Mouse (Mus musculus) heart, embryonic 12.5 days (tissue): ENCODE data around the gene Gm12794. TPM values are rescaled to one million over a fixed set of nuclear protein-coding genes. Genes with fewer than 3 reads are reported as not detected.
"Not testable (repeated sequence)": the region's sequence is repeated elsewhere in the genome, so short reads cannot be mapped to it uniquely, and the experiment has no call there.

ENCODE experiments used
- ATAC-seq: fragments of 200-750 bp; cut with Nextera tagmentation; 2 replicates; pipeline ENCODE4 v1.8.0; 2017; ENCODE audit warnings: moderate TSS enrichment, moderate library complexity; ENCODE audit not compliant: insufficient number of reproducible peaks, low FRiP score
- H3K27ac ChIP-seq: fragments of 300-500 bp; sonication (generic); 2 replicates; pipeline ENCODE4 v1.5.1; 2016; ENCODE audit warnings: mild to moderate bottlenecking, moderate library complexity; ENCODE audit not compliant: poor library complexity, severe bottlenecking
- H3K27me3 ChIP-seq: fragments of 300-500 bp; sonication (generic); replicated peaks from 2 replicates; pipeline ENCODE4 v1.6.1; 2016; ENCODE audit warnings: mild to moderate bottlenecking, moderate library complexity
- H3K36me3 ChIP-seq: fragments of 300-500 bp; sonication (generic); 2 replicates; pipeline ENCODE4 v1.6.1; 2016; ENCODE audit warnings: mild to moderate bottlenecking, moderate library complexity
- H3K4me1 ChIP-seq: fragments of 300-500 bp; sonication (generic); replicated peaks from 2 replicates; pipeline ENCODE4 v1.6.1; 2016; ENCODE audit warnings: mild to moderate bottlenecking
- H3K4me2 ChIP-seq: fragments of 300-500 bp; sonication (generic); 2 replicates; pipeline ENCODE4 v1.6.1; 2016; ENCODE audit warnings: mild to moderate bottlenecking, moderate library complexity
- H3K4me3 ChIP-seq: fragments of 300-500 bp; sonication (generic); 2 replicates; pipeline ENCODE4 v1.5.1; 2016; ENCODE audit warnings: mild to moderate bottlenecking
- H3K9ac ChIP-seq: fragments of 300-500 bp; sonication (generic); 2 replicates; pipeline ENCODE4 v1.6.1; 2016; ENCODE audit warnings: mild to moderate bottlenecking, moderate library complexity
- H3K9me3 ChIP-seq: fragments of 300-500 bp; sonication (generic); replicated peaks from 2 replicates; pipeline ENCODE4 v1.6.1; 2016; ENCODE audit warnings: mild to moderate bottlenecking, moderate library complexity
- WGBS: fragments of 180-500 bp; shearing (Covaris S2); methylation state at CpG from one replicate; pipeline ENCODE4 v1.1.7; 2016; 5-methylcytosine and 5-hydroxymethylcytosine counted together
- polyA plus RNA-seq: library from polyadenylated mRNA; unstranded; fragments of >200 nt; fragmentation: Nextera tagmentation; extraction: Ambion mirVana; gene quantifications from 2 replicates; pipeline ENCODE4 v1.2.1, GENCODE M21; 2016

Gm12794 gene
- polyA plus RNA-seq: not detected in 2 replicates

DNA sequence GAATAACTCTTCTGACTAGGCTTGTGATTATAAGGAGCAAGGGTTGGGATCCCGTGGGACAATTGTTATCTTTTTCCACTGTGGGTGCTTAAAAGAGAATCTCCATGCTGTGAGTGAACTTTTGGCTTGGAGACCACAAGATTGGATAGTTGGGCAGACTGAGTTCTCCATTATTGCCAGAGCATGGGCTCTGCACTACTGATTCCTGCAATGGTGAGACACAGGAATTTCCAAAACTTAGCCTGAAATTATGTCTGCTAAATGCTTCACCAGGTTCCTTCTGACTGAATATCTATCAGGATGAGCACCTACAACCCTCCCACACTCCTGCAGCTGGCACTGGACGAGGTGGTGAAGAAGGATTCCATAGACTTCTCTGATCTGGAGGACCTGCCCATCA, at the start of gene Gm12794:
Gene Gm12794 (plus strand): TSS at position 301 of the 400 bp plus-strand sequence.
- not testable (repeated sequence) for ATAC-seq, H3K27me3 ChIP-seq, H3K4me2 ChIP-seq, H3K27ac ChIP-seq, H3K36me3 ChIP-seq, H3K4me3 ChIP-seq, H3K9me3 ChIP-seq, H3K4me1 ChIP-seq, H3K9ac ChIP-seq
- 57% methylated on average over 2 of the region's 2 CpGs for WGBS

GRCm38 (mm10) chr4:101893656-101894420, 46.4 kb upstream of the Gm12794 start, which contains the start of gene C130073F10Rik:
TSS of gene C130073F10Rik (minus strand) at chr4:101893789.
- no peak for ATAC-seq
- no peak within 1 kb of the TSS for H3K27ac ChIP-seq
- no peak within 1 kb of the TSS for H3K4me3 ChIP-seq
- peaks cover under 1% of the 10 kb centered on the region; the same call in 1 of the 2 replicates for H3K9me3 ChIP-seq
- no peaks in the 10 kb centered on the region for H3K4me1 ChIP-seq
- 69% methylated on average over 7 of the region's 7 CpGs for WGBS
- no peaks in the 10 kb centered on the region for H3K27me3 ChIP-seq
- H3K36me3 ChIP-seq: no peaks in the 10 kb centered on the region
- H3K9ac ChIP-seq: no peak within 1 kb of the TSS
- H3K4me2 ChIP-seq: no peak within 1 kb of the TSS

DNA sequence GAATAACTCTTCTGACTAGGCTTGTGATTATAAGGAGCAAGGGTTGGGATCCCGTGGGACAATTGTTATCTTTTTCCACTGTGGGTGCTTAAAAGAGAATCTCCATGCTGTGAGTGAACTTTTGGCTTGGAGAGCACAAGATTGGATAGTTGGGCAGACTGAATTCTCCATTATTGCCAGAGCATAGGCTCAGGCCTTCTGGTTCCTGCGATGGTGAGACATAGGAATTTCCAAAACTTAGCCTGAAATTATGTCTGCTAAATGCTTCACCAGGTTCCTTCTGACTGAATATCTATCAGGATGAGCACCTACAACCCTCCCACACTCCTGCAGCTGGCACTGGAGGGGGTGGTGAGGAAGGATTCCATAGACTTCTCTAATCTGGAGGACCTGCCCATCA, 31.4 kb upstream of the Gm12794 start, which contains the start of gene Gm12800:
Gene Gm12800 (plus strand): TSS at position 301 of the 400 bp plus-strand sequence.
- not testable (repeated sequence) for H3K9ac ChIP-seq, H3K36me3 ChIP-seq, H3K4me3 ChIP-seq, ATAC-seq, H3K4me1 ChIP-seq, H3K4me2 ChIP-seq, H3K27me3 ChIP-seq, H3K9me3 ChIP-seq, H3K27ac ChIP-seq
- WGBS: 73% methylated on average over 2 of the region's 2 CpGs

GRCm38 (mm10) chr4:101980949-101981348, 40.7 kb downstream of the Gm12794 start, which contains the start of gene Gm12790:
TSS of gene Gm12790 (minus strand) at chr4:101981049.
- H3K27ac ChIP-seq, H3K4me2 ChIP-seq, H3K36me3 ChIP-seq, H3K4me3 ChIP-seq, ATAC-seq, H3K9me3 ChIP-seq, H3K27me3 ChIP-seq, H3K9ac ChIP-seq, H3K4me1 ChIP-seq: not testable (repeated sequence)
- 89% methylated on average over 1 of the region's 5 CpGs for WGBS

DNA sequence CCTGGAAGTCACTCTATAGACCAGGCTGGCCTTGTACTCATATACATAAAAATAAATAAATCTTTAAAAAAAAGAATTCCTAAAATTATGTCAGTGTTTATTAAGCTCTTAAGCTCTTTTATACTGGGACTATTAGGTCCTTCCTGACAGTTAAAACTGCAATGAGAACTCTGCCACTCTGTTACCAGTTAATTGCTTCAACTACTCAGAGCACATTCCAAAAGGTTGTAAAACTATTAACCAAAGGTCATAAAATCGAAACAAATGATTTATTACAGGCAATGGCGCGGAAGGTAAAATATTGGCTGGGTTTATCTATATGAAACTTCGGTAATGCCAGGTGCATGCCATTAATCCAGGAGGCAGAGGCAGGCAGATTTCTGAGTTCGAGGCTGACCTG, 45.5 kb downstream of the Gm12794 start:
- Histone ChIP-seq H3K27ac (no peak overlapping the region), H3K4me1 (no peaks in the 10 kb centered on the region), H3K9ac (no peak overlapping the region), H3K27me3 (no peaks in the 10 kb centered on the region), H3K9me3 (no peaks in the 10 kb centered on the region), H3K36me3 (no peaks in the 10 kb centered on the region), H3K4me3 (no peak overlapping the region), H3K4me2 (no peak overlapping the region)
- WGBS: 77% methylated on average over 5 of the region's 5 CpGs
- ATAC-seq: no peak

DNA sequence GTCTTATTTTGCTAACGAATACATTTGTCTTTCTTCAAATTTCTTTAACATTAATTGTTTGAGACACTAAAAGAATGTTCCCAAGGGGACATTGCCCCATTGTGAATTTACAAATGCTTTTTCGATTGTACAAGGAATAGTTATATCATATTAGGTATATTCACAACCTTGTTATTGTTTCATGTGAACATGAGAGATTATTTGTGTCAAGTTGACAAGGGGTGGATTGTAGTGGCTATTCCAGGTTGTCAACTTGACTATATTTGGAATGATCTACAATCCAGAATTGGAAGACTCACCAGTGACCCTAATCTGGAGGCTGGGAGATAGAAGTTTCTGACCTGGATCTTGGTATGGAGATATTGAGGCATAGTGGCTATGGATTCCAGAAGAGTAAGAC, 46.1 kb downstream of the Gm12794 start, which contains the start of gene Gm12789:
Gene Gm12789 (plus strand): TSS at position 301 of the 400 bp plus-strand sequence.
- not testable (repeated sequence) for H3K27me3 ChIP-seq, H3K9ac ChIP-seq, H3K9me3 ChIP-seq, ATAC-seq, H3K36me3 ChIP-seq, H3K4me1 ChIP-seq, H3K4me2 ChIP-seq, H3K27ac ChIP-seq, H3K4me3 ChIP-seq
- WGBS: 81% methylated on average over 2 of the region's 2 CpGs

Other genes starting within 250 kb of the Gm12794 start
- 0.86 and 1.3 TPM in 2 replicates for gene Lepr, start 223.0 kb upstream of the Gm12794 start, polyA plus RNA-seq
- gene B020004J07Rik, start 96.4 kb upstream of the Gm12794 start, polyA plus RNA-seq: not detected in 2 replicates
- gene C130073F10Rik, start 46.6 kb upstream of the Gm12794 start, polyA plus RNA-seq: not detected in 2 replicates
- not detected in 2 replicates for gene Gm12800, start 31.3 kb upstream of the Gm12794 start, polyA plus RNA-seq
- not detected in 2 replicates for gene Gm12790, start 40.6 kb downstream of the Gm12794 start, polyA plus RNA-seq
- gene Gm12789, start 46.2 kb downstream of the Gm12794 start, polyA plus RNA-seq: not detected in 2 replicates
- 22.5 and 24.1 TPM in 2 replicates for gene Pde4b, start 147.1 kb downstream of the Gm12794 start, polyA plus RNA-seq